Comparison of ENCODE assay signal across 8 mouse cellular contexts in genomic region chr6:142964531-142965385, GRCm38 (mm10). TPM values are rescaled to one million over a fixed set of nuclear protein-coding genes. Genes with fewer than 3 reads are reported as not detected.
DNase-seq lines count a peak whose midpoint lies in the region; TF ChIP-seq lines count a peak whose summit lies in the region.

No protein-coding gene starts in this region.

- intact Hi-C loops in left cerebral cortex, adult 2 months (cut with DNase I), result loop anchor here (2.0 to 10.0 kb wide), 6 partner anchors 36 to 440 kb away; no protein-coding TSS in a partner anchor

- peak overlapping the region; percentile 95 for H3K27ac ChIP-seq in left cerebral cortex, adult 2 months

- H3K4me3 ChIP-seq in left cerebral cortex, adult 2 months, result peak overlapping the region; percentile 71

- DNase-seq in R1 (ENCODE audit: low read depth, low spot score), result peak; percentile 92
- DNase-seq in cerebellum, adult 8-10 months, result peak; percentile 87
- peak; percentile 84 to 93 for DNase-seq in frontal cortex, adult 2 months (ENCODE audit: extremely low spot score in 1 of 2, low spot score in 1 of 2)
- DNase-seq in induced T-regulatory cell, adult 2 months (ENCODE audit: low read depth), result peak; percentile 88
- DNase-seq in left cerebral cortex, adult 2 months (ENCODE audit: extremely low spot score in 1 of 2, low spot score in 2 of 2), result peak; percentile 80 to 81
- peak; percentile 42 for DNase-seq in lung, postnatal 36 days
- DNase-seq in retina, postnatal 7 days (ENCODE audit: low read depth, low spot score), result peak; percentile 66
- peak; percentile 53 to 66 for DNase-seq in urinary bladder, postnatal 4 days (ENCODE audit: low spot score in 2 of 2)

- TF ChIP-seq CTCF in left cerebral cortex, adult 2 months (IDR thresholded peaks at IDR 0.05), result peak; percentile 80

RNA-seq across cellular contexts. Expression of gene St8sia1, which starts 0.5 kb away (rescaled TPM):
- polyA plus RNA-seq in frontal cortex, adult 2 months (2012; rRNA removed), result 9.6 and 10.7 TPM in 2 replicates
- total RNA-seq in left cerebral cortex, adult 2 months (2021), result 10 to 100 TPM; 29.8 to 30.8 TPM

Comparison
In these comparisons a context has a peak if more than half of its experiments do, and no peak if none do; other contexts are left out.
1. Peak in every context shown above with its lines: DNase-seq, H3K4me3 ChIP-seq and H3K27ac ChIP-seq.
2. DNase-seq: peak in every context shown above with its lines; median percentile 92 in R1; 88 in frontal cortex, adult 2 months; 88 in induced T-regulatory cell, adult 2 months; 87 in cerebellum, adult 8-10 months; 80 in left cerebral cortex, adult 2 months; 66 in retina, postnatal 7 days; 60 in urinary bladder, postnatal 4 days; 42 in lung, postnatal 36 days.